Mouse (Mus musculus): ENCODE results near the gene Bhlha15.

Gene Bhlha15

DNA sequence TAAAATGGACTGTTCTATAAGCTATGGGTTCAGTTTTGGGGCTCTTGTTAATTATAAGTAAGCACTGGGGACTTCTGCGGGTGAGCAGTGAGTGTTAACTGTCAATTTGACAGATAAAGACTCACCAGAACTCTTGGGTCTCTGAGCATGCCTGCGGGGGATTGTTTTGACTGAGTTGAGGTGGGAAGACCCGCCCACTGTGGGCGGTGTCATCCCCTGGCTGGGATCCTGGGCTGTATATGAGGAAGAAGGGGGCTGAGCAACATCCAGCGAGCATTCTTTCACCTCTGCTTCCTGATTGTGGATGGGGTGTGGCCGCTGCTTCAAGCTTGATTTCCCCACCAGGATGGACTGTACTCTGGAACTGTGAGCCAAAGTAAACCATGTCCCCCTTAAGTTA, 44.1 kb downstream of the Bhlha15 start:
- DNase-seq = no peak

DNA sequence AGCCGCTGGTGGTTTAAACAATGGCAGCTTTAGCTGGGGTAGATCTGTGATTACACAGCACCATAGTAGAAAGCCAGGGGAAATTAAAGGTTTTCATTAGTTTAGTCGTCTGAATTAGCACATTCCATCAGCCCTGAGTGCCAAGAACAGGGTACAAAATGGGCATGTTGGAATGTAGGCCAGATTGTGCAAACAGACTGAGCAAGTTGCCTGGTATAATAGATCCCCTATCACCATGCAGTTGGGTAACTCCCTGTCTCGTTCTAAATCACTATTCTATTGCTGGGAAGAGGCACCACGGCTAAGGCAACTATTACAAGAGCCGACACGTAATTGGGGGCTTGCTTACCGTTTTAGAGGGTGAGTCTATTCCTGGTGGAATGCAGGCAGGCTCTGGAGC, 44.6 kb downstream of the Bhlha15 start:
- no peak for DNase-seq

DNA sequence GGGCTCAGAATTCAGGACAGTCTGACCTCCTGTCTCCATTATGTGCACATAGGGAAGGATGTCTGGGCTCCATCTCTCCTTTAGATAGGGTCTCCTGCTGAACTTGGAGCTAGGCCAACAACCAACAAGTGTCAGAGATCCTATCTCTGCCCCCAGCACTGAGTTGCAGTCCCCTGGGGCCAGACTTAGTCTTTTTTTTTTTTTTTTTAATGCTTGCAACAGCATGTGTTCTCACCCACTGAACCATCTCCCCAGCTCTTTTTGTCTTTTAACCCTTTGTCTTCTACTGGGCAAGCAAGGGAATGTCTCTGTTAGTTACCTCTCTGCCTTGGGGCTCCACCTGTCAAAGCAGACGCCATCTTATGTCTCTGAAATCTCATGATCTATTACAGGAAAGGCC, 48.9 kb downstream of the Bhlha15 start:
- no peak for DNase-seq
